Mouse (Mus musculus) hindbrain, embryonic 10.5 days (tissue): Measurements from ENCODE around the gene Khdc1a. TPM values are rescaled to one million over a fixed set of nuclear protein-coding genes. Genes with fewer than 3 reads are reported as not detected.
"Not testable (repeated sequence)": the region's sequence is repeated elsewhere in the genome, so short reads cannot be mapped to it uniquely, and the experiment has no call there.

Experiments used
- DNase-seq: peaks from one replicate; pipeline ENCODE4 v3.0.0-alpha.2; 2017; ENCODE audit warnings: low spot score
- H3K27ac ChIP-seq: fragments of 300-500 bp; sonication (generic); 2 replicates; pipeline ENCODE4 v1.5.1; 2016; ENCODE audit warnings: mild to moderate bottlenecking, moderate library complexity
- H3K27me3 ChIP-seq: fragments of 300-500 bp; sonication (generic); 2 replicates; pipeline ENCODE4 v1.6.1; 2016; ENCODE audit warnings: mild to moderate bottlenecking; ENCODE audit not compliant: poor library complexity, insufficient read depth, severe bottlenecking
- H3K36me3 ChIP-seq: fragments of 300-500 bp; sonication (generic); 2 replicates; pipeline ENCODE4 v1.6.1; 2016; ENCODE audit warnings: mild to moderate bottlenecking, moderate library complexity
- H3K4me1 ChIP-seq: fragments of 300-500 bp; sonication (generic); replicated peaks from 2 replicates; pipeline ENCODE4 v1.6.1; 2016; ENCODE audit warnings: mild to moderate bottlenecking
- H3K4me3 ChIP-seq: fragments of 300-500 bp; sonication (generic); 2 replicates; pipeline ENCODE4 v1.5.1; 2016; ENCODE audit warnings: mild to moderate bottlenecking, moderate library complexity
- H3K9me3 ChIP-seq: fragments of 300-500 bp; sonication (generic); 2 replicates; pipeline ENCODE4 v1.6.1; 2016; ENCODE audit warnings: mild to moderate bottlenecking, moderate library complexity
- WGBS: fragments of 180-500 bp; shearing (Covaris S2); methylation state at CpG from one replicate; pipeline ENCODE4 v1.1.7; 2016; 5-methylcytosine and 5-hydroxymethylcytosine counted together
- polyA plus RNA-seq: library from polyadenylated mRNA; unstranded; fragments of >200 nt; fragmentation: Nextera tagmentation; extraction: Ambion mirVana; gene quantifications from 2 replicates; pipeline ENCODE4 v1.2.1, GENCODE M21; 2016

Khdc1a gene
- polyA plus RNA-seq, result not detected in 2 replicates

- Histone ChIP-seq H3K27ac (no peak within 1 kb of the TSS), H3K36me3 (no peaks in the 10 kb centered on the region), H3K27me3 (no peaks in the 10 kb centered on the region), H3K4me3 (no peak within 1 kb of the TSS), H3K9me3 (0 out of 2 replicates have a peak, but pooled peaks cover 2% of the 10 kb centered on the region), H3K4me1 (no peaks in the 10 kb centered on the region)
- 79% methylated on average over 2 of the region's 2 CpGs for WGBS
- DNase-seq, result no peak
Measured at GRCm38 (mm10) chr1:21349341-21349740, at the start of gene Khdc1a. TSS of gene Khdc1a (plus strand) at chr1:21349641.

- H3K4me3 ChIP-seq, result no peak overlapping the region
- DNase-seq, result no peak
- no peaks in the 10 kb centered on the region for H3K36me3 ChIP-seq
- no peaks in the 10 kb centered on the region for H3K27me3 ChIP-seq
- no peaks in the 10 kb centered on the region for H3K9me3 ChIP-seq
- H3K27ac ChIP-seq, result no peak overlapping the region
- WGBS, result 64% methylated on average over 3 of the region's 3 CpGs
- H3K4me1 ChIP-seq, result no peaks in the 10 kb centered on the region
Measured at GRCm38 (mm10) chr1:21299826-21300225, 49.6 kb upstream of the Khdc1a start.

GRCm38 (mm10) chr1:21301686-21302085 is 47.8 kb upstream of the Khdc1a start:
- no peak for DNase-seq
- H3K36me3 ChIP-seq, result no peaks in the 10 kb centered on the region
- no peaks in the 10 kb centered on the region for H3K4me1 ChIP-seq
- no peaks in the 10 kb centered on the region for H3K27me3 ChIP-seq
- no peak overlapping the region for H3K27ac ChIP-seq
- H3K9me3 ChIP-seq, result no peaks in the 10 kb centered on the region
- H3K4me3 ChIP-seq, result no peak overlapping the region
- 87% methylated on average over 3 of the region's 3 CpGs for WGBS

GRCm38 (mm10) chr1:21304174-21304573 is 45.3 kb upstream of the Khdc1a start:
- Histone ChIP-seq H3K36me3 (no peaks in the 10 kb centered on the region), H3K9me3 (no peaks in the 10 kb centered on the region), H3K4me1 (no peaks in the 10 kb centered on the region), H3K4me3 (no peak overlapping the region), H3K27ac (no peak overlapping the region), H3K27me3 (no peaks in the 10 kb centered on the region)
- no peak for DNase-seq
- 79% methylated on average over 3 of the region's 3 CpGs for WGBS

- Histone ChIP-seq H3K4me1 (no peaks in the 10 kb centered on the region), H3K4me3 (no peak overlapping the region), H3K27ac (no peak overlapping the region), H3K9me3 (no peaks in the 10 kb centered on the region), H3K27me3 (no peaks in the 10 kb centered on the region), H3K36me3 (no peaks in the 10 kb centered on the region)
- DNase-seq, result no peak
- 90% methylated on average over 4 of the region's 4 CpGs for WGBS
Measured at GRCm38 (mm10) chr1:21304646-21305045, 44.8 kb upstream of the Khdc1a start.

- WGBS, result 91% methylated on average over 3 of the region's 3 CpGs
Measured at GRCm38 (mm10) chr1:21305443-21305842, 44.0 kb upstream of the Khdc1a start.

GRCm38 (mm10) chr1:21314336-21314735 is 35.1 kb upstream of the Khdc1a start:
- H3K4me1 ChIP-seq, result no peaks in the 10 kb centered on the region
- H3K36me3 ChIP-seq, result no peaks in the 10 kb centered on the region
- H3K9me3 ChIP-seq, result no peaks in the 10 kb centered on the region
- no peak for DNase-seq
- H3K27me3 ChIP-seq, result no peaks in the 10 kb centered on the region
- H3K4me3 ChIP-seq, result no peak overlapping the region
- no peak overlapping the region for H3K27ac ChIP-seq
- WGBS, result 83% methylated on average over 2 of the region's 2 CpGs

More at GRCm38 (mm10) chr1:21305443-21305842, 44.0 kb upstream of the Khdc1a start:
- DNase-seq, result no peak
- Histone ChIP-seq H3K9me3 (no peaks in the 10 kb centered on the region), H3K4me1 (no peaks in the 10 kb centered on the region), H3K27ac (no peak overlapping the region), H3K4me3 (no peak overlapping the region), H3K27me3 (no peaks in the 10 kb centered on the region), H3K36me3 (no peaks in the 10 kb centered on the region)

- 93% methylated on average over 2 of the region's 2 CpGs for WGBS
- Histone ChIP-seq H3K27ac (no peak overlapping the region), H3K9me3 (no peaks in the 10 kb centered on the region), H3K4me1 (no peaks in the 10 kb centered on the region), H3K27me3 (no peaks in the 10 kb centered on the region), H3K36me3 (no peaks in the 10 kb centered on the region), H3K4me3 (no peak overlapping the region)
- no peak for DNase-seq
Measured at GRCm38 (mm10) chr1:21315756-21316155, 33.7 kb upstream of the Khdc1a start.

- H3K27me3 ChIP-seq, result no peaks in the 10 kb centered on the region
- H3K9me3 ChIP-seq, result no peaks in the 10 kb centered on the region
- WGBS, result 87% methylated on average over 2 of the region's 2 CpGs
- no peak overlapping the region for H3K4me3 ChIP-seq
- no peak overlapping the region for H3K27ac ChIP-seq
- no peaks in the 10 kb centered on the region for H3K4me1 ChIP-seq
- DNase-seq, result no peak
- no peaks in the 10 kb centered on the region for H3K36me3 ChIP-seq
Measured at GRCm38 (mm10) chr1:21316305-21316704, 33.1 kb upstream of the Khdc1a start.

GRCm38 (mm10) chr1:21318202-21318601 is 31.2 kb upstream of the Khdc1a start:
- DNase-seq, result no peak
- Histone ChIP-seq H3K9me3 (no peaks in the 10 kb centered on the region), H3K4me1 (no peaks in the 10 kb centered on the region), H3K36me3 (no peaks in the 10 kb centered on the region), H3K4me3 (no peak overlapping the region), H3K27me3 (no peaks in the 10 kb centered on the region), H3K27ac (no peak overlapping the region)

GRCm38 (mm10) chr1:21320271-21320670 is 29.2 kb upstream of the Khdc1a start:
- H3K4me1 ChIP-seq, H3K9me3 ChIP-seq, H3K36me3 ChIP-seq, DNase-seq, H3K4me3 ChIP-seq, H3K27ac ChIP-seq, H3K27me3 ChIP-seq: not testable (repeated sequence)
- 92% methylated on average over 5 of the region's 5 CpGs for WGBS

- H3K27me3 ChIP-seq, result no peaks in the 10 kb centered on the region
- no peaks in the 10 kb centered on the region for H3K4me1 ChIP-seq
Measured at GRCm38 (mm10) chr1:21321656-21322055, 27.8 kb upstream of the Khdc1a start.

GRCm38 (mm10) chr1:21323996-21324574 is 25.4 kb upstream of the Khdc1a start:
- H3K4me1 ChIP-seq, result no peaks in the 10 kb centered on the region
- H3K27ac ChIP-seq, result no peak overlapping the region
- H3K27me3 ChIP-seq, result no peaks in the 10 kb centered on the region
- DNase-seq, result no peak
- no peak overlapping the region for H3K4me3 ChIP-seq
- WGBS, result 66% methylated on average over 1 of the region's 1 CpGs
- H3K9me3 ChIP-seq, result 0 out of 2 replicates have a peak, but pooled peaks cover 8% of the 10 kb centered on the region
- H3K36me3 ChIP-seq, result no peaks in the 10 kb centered on the region

More at GRCm38 (mm10) chr1:21321656-21322055, 27.8 kb upstream of the Khdc1a start:
- no peak for DNase-seq
- H3K4me3 ChIP-seq, result no peak overlapping the region
- 93% methylated on average over 1 of the region's 1 CpGs for WGBS
- no peak overlapping the region for H3K27ac ChIP-seq
- H3K9me3 ChIP-seq, result 0 out of 2 replicates have a peak, but pooled peaks cover 6% of the 10 kb centered on the region
- no peaks in the 10 kb centered on the region for H3K36me3 ChIP-seq

- 89% methylated on average over 1 of the region's 1 CpGs for WGBS
- no peaks in the 10 kb centered on the region for H3K36me3 ChIP-seq
- no peaks in the 10 kb centered on the region for H3K4me1 ChIP-seq
- no peak overlapping the region for H3K27ac ChIP-seq
- H3K27me3 ChIP-seq, result no peaks in the 10 kb centered on the region
- 0 out of 2 replicates have a peak, but pooled peaks cover 8% of the 10 kb centered on the region for H3K9me3 ChIP-seq
- no peak for DNase-seq
- no peak overlapping the region for H3K4me3 ChIP-seq
Measured at GRCm38 (mm10) chr1:21324633-21325032, 24.8 kb upstream of the Khdc1a start.
